Mouse (Mus musculus) liver, embryonic 14.5 days (tissue): ENCODE data around the gene Pfkfb4. TPM values are rescaled to one million over a fixed set of nuclear protein-coding genes. Genes with fewer than 3 reads are reported as not detected.

Source experiments
- ATAC-seq: fragments of 200-750 bp; cut with Nextera tagmentation; 2 replicates; pipeline ENCODE4 v1.8.0; 2017; ENCODE audit warnings: moderate number of reproducible peaks, mild to moderate bottlenecking, moderate library complexity; ENCODE audit not compliant: insufficient read depth
- DNase-seq, 3 experiments: peaks; one replicate each; pipeline ENCODE4 v3.0.0-alpha.2; 2012 to 2013; ENCODE audit warnings: low read depth in 3 of 3, low spot score in 3 of 3
- H3K27ac ChIP-seq: fragments of 300-500 bp; sonication (generic); 2 replicates; pipeline ENCODE4 v1.5.1; 2014; ENCODE audit warnings: moderate library complexity, mild to moderate bottlenecking, control low read depth, inconsistent platforms
- H3K27me3 ChIP-seq: fragments of 300-500 bp; sonication (generic); 2 replicates; pipeline ENCODE4 v1.6.1; 2014; ENCODE audit warnings: mild to moderate bottlenecking, low read length, moderate library complexity; ENCODE audit not compliant: control insufficient read depth, insufficient read depth
- H3K36me3 ChIP-seq: fragments of 300-500 bp; sonication (generic); replicated peaks from 2 replicates; pipeline ENCODE4 v1.6.1; 2014; ENCODE audit warnings: low read depth; ENCODE audit not compliant: control insufficient read depth, insufficient read depth
- H3K4me1 ChIP-seq, 2 experiments: fragments of 200-500 bp in 1 of 2; fragments of 300-500 bp in 1 of 2; sonication (generic) in 1 of 2; replicated peaks; 2 replicates each; pipeline ENCODE4 v1.6.1; 2012 to 2014; ENCODE audit warnings: antibody characterized with exemption in 1 of 2, inconsistent platforms in 1 of 2, low read length in 1 of 2; ENCODE audit not compliant: control insufficient read depth in 2 of 2, insufficient read depth in 2 of 2
- H3K4me2 ChIP-seq: fragments of 300-500 bp; sonication (generic); 2 replicates; pipeline ENCODE4 v1.6.1; 2014; ENCODE audit warnings: low read depth, mild to moderate bottlenecking, control low read depth, moderate library complexity
- H3K4me3 ChIP-seq, 2 experiments: fragments of 200-500 bp in 1 of 2; fragments of 300-500 bp in 1 of 2; sonication (generic) in 1 of 2; 2 replicates each; pipeline ENCODE4 v1.5.1; 2012 to 2014; ENCODE audit warnings: low read depth in 2 of 2, low read length in 2 of 2, mild to moderate bottlenecking in 2 of 2, control low read depth in 1 of 2, inconsistent platforms in 1 of 2, moderate library complexity in 1 of 2; ENCODE audit not compliant: insufficient read depth in 1 of 2
- H3K9ac ChIP-seq: fragments of 300-500 bp; sonication (generic); replicated peaks from 2 replicates; pipeline ENCODE4 v1.6.1; 2014; ENCODE audit warnings: mild to moderate bottlenecking, control low read depth, moderate library complexity
- H3K9me3 ChIP-seq: fragments of 300-500 bp; sonication (generic); 2 replicates; pipeline ENCODE4 v1.6.1; 2016; ENCODE audit warnings: low read length, mixed read lengths; ENCODE audit not compliant: control insufficient read depth
- CTCF ChIP-seq: IDR thresholded peaks from 2 replicates; pipeline ENCODE4 v1.5.1; 2016; ENCODE audit warnings: antibody characterized with exemption, low read depth, control low read depth
- EP300 ChIP-seq: IDR thresholded peaks from 2 replicates; pipeline ENCODE4 v1.6.1; 2016; ENCODE audit warnings: antibody characterized with exemption, low read depth
- WGBS: fragments of 180-500 bp; shearing (Covaris S2); extraction: QIAGEN DNeasy Blood & Tissue Kit; methylation state at CpG from one replicate; pipeline ENCODE4 v1.1.7; 2014; ENCODE audit not compliant: insufficient replicate concordance; 5-methylcytosine and 5-hydroxymethylcytosine counted together
- polyA plus RNA-seq, 2 experiments: library from polyadenylated mRNA; depleted of rRNA in 1 of 2; stranded (reverse) in 1 of 2; unstranded in 1 of 2; fragments of >200 nt; fragmentation: Nextera tagmentation in 1 of 2; extraction: Ambion mirVana in 1 of 2; gene quantifications; 2 replicates each; pipeline versions ENCODE4 v1.2.1 to v1.2.3; 2012 to 2014

Gene Pfkfb4
- polyA plus RNA-seq, 2 experiments, result 1.9 to 2.1 TPM

GRCm38 (mm10) chr9:108964338-108964737 lies 27.2 kb upstream of the Pfkfb4 start:
- no peak for DNase-seq
- Histone ChIP-seq H3K4me1 (no peaks in the 10 kb centered on the region), H3K4me3 (no peak overlapping the region), H3K27me3 (no peaks in the 10 kb centered on the region), H3K36me3 (no peaks in the 10 kb centered on the region), H3K4me2 (no peak overlapping the region), H3K9ac (no peak overlapping the region), H3K9me3 (no peaks in the 10 kb centered on the region), H3K27ac (no peak overlapping the region)
- no peak for TF ChIP-seq EP300
- no peak for TF ChIP-seq CTCF
- 22% methylated on average over 6 of the region's 6 CpGs for WGBS
- ATAC-seq, result no peak

- WGBS, result 55% methylated on average over 8 of the region's 8 CpGs
- H3K4me2 ChIP-seq, result no peak overlapping the region
- no peaks in the 10 kb centered on the region for H3K27me3 ChIP-seq
Observed at GRCm38 (mm10) chr9:108970623-108971022, 21.0 kb upstream of the Pfkfb4 start.

GRCm38 (mm10) chr9:108976483-108976882 lies 15.1 kb upstream of the Pfkfb4 start:
- no peak for ATAC-seq
- Histone ChIP-seq H3K4me3 (no peak overlapping the region), H3K36me3 (no peaks in the 10 kb centered on the region), H3K27me3 (no peaks in the 10 kb centered on the region), H3K9me3 (no peaks in the 10 kb centered on the region), H3K4me2 (no peak overlapping the region), H3K4me1 (no peaks in the 10 kb centered on the region), H3K9ac (no peak overlapping the region), H3K27ac (no peak overlapping the region)
- TF ChIP-seq EP300 (no peak), CTCF (no peak)
- DNase-seq, result no peak
- 55% methylated on average over 9 of the region's 9 CpGs for WGBS

More at GRCm38 (mm10) chr9:108970623-108971022, 21.0 kb upstream of the Pfkfb4 start:
- Histone ChIP-seq H3K36me3 (no peaks in the 10 kb centered on the region), H3K27ac (no peak overlapping the region), H3K9me3 (no peaks in the 10 kb centered on the region), H3K9ac (no peak overlapping the region), H3K4me1 (no peaks in the 10 kb centered on the region), H3K4me3 (no peak overlapping the region)
- ATAC-seq (no peak), DNase-seq (no peak)
- no peak for TF ChIP-seq CTCF
- TF ChIP-seq EP300, result no peak

GRCm38 (mm10) chr9:108977966-108978365 lies 13.6 kb upstream of the Pfkfb4 start:
- peaks cover 0 to 3% of the 10 kb centered on the region in 2 experiments; a peak in 2 of 4 replicates for H3K4me1 ChIP-seq
- H3K27me3 ChIP-seq, result no peaks in the 10 kb centered on the region
- H3K9ac ChIP-seq, result no peak overlapping the region
- DNase-seq (no peak), ATAC-seq (no peak)
- no peak overlapping the region for H3K27ac ChIP-seq
- H3K4me3 ChIP-seq, result no peak overlapping the region
- no peak overlapping the region for H3K4me2 ChIP-seq
- H3K36me3 ChIP-seq, result no peaks in the 10 kb centered on the region
- no peaks in the 10 kb centered on the region for H3K9me3 ChIP-seq
- TF ChIP-seq CTCF (no peak), EP300 (no peak)
- WGBS, result 37% methylated on average over 7 of the region's 7 CpGs

GRCm38 (mm10) chr9:108982498-108982897 lies 9.1 kb upstream of the Pfkfb4 start:
- no peak overlapping the region for H3K4me3 ChIP-seq
- H3K9me3 ChIP-seq, result no peaks in the 10 kb centered on the region
- ATAC-seq (no peak), DNase-seq (no peak)
- TF ChIP-seq EP300 (no peak), CTCF (no peak)
- no peaks in the 10 kb centered on the region for H3K27me3 ChIP-seq
- H3K27ac ChIP-seq, result no peak overlapping the region
- H3K36me3 ChIP-seq, result no peaks in the 10 kb centered on the region
- 59% methylated on average over 8 of the region's 8 CpGs for WGBS
- H3K4me2 ChIP-seq, result no peak overlapping the region
- H3K9ac ChIP-seq, result no peak overlapping the region
- peaks cover 4 to 10% of the 10 kb centered on the region in 2 experiments for H3K4me1 ChIP-seq
